In the genomic region with DNA sequence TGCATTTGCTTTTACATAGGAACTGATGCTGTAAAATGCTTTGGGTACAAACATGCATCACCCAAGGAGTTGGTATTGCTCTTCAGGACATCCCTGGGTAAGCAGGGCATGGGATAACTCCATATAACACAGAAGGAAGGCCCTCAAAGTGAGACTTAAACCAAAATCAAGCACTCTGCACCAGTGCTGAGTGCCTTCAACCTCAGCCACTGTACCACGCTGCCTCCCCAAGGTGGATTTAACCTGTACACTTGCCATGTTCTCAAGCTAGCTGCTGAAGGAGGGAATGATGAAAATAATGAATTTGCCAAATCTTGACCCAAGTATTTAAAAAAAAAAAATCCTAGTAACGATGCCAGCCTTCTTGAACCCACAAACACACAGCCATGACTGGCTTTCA, we compare ENCODE assay signal across 7 mouse cellular contexts. TPM values are rescaled to one million over a fixed set of nuclear protein-coding genes. Genes with fewer than 3 reads are reported as not detected.
DNase-seq lines count a peak whose midpoint lies in the region; ATAC-seq lines count a peak whose summit lies in the region.

No protein-coding gene starts in this region.

- peak overlapping the region; percentile 62 for H3K4me2 ChIP-seq in embryonic facial prominence, embryonic 12.5 days (replicated peaks)
- peak overlapping the region; percentile 59 for H3K4me2 ChIP-seq in limb, embryonic 11.5 days (ENCODE audit: low read depth, severe bottlenecking)

- WGBS in embryonic facial prominence, embryonic 12.5 days: 50% methylated on average over 2 of the region's 2 CpGs
- 47% methylated on average over 2 of the region's 2 CpGs for WGBS in limb, embryonic 11.5 days

- H3K9me3 ChIP-seq in embryonic facial prominence, embryonic 12.5 days: no peaks in the 10 kb centered on the region
- no peaks in the 10 kb centered on the region for H3K9me3 ChIP-seq in limb, embryonic 11.5 days (ENCODE audit: control insufficient read depth, low read length)

- 0 out of 2 replicates have a peak overlapping the region, but pooled peaks have one; percentile 88 for H3K9ac ChIP-seq in embryonic facial prominence, embryonic 12.5 days
- no peak overlapping the region for H3K9ac ChIP-seq in limb, embryonic 11.5 days (ENCODE audit: low read length)

- H3K4me1 ChIP-seq in embryonic facial prominence, embryonic 12.5 days: peaks cover 16% of the 10 kb centered on the region
- 0 out of 2 replicates have a peak, but pooled peaks cover 6% of the 10 kb centered on the region for H3K4me1 ChIP-seq in limb, embryonic 11.5 days (ENCODE audit: control insufficient read depth, insufficient read depth, low read length)

- no peaks in the 10 kb centered on the region for H3K27me3 ChIP-seq in embryonic facial prominence, embryonic 12.5 days
- H3K27me3 ChIP-seq in limb, embryonic 11.5 days (ENCODE audit: control insufficient read depth, insufficient read depth, low read length): no peaks in the 10 kb centered on the region

- H3K36me3 ChIP-seq in embryonic facial prominence, embryonic 12.5 days: no peaks in the 10 kb centered on the region
- no peaks in the 10 kb centered on the region; the same call in 1 of the 2 replicates for H3K36me3 ChIP-seq in limb, embryonic 11.5 days (ENCODE audit: control insufficient read depth, insufficient read depth, low read length)

- ATAC-seq in embryonic facial prominence, embryonic 12.5 days (ENCODE audit: insufficient number of reproducible peaks, insufficient read depth, low FRiP score, low TSS enrichment): no peak
- no peak for ATAC-seq in limb, embryonic 11.5 days (ENCODE audit: insufficient number of reproducible peaks, low FRiP score, low TSS enrichment, low read depth)

- peak; percentile 15 to 18 for DNase-seq in right cerebral cortex, adult 2 months (ENCODE audit: low spot score in 2 of 2)
- no peak for DNase-seq in right cerebral cortex, postnatal 10 days (ENCODE audit: low spot score in 2 of 2)
- DNase-seq in limb, embryonic 11.5 days (ENCODE audit: low spot score): peak; percentile 28
- DNase-seq in retina, postnatal 1 day: peak; percentile 25
- no peak for DNase-seq in adrenal gland, adult 18-20 months (ENCODE audit: low spot score in 2 of 2)
- no peak for DNase-seq in thymus, postnatal 10 days (ENCODE audit: low spot score in 2 of 2)

- H3K27ac ChIP-seq in embryonic facial prominence, embryonic 12.5 days: no peak overlapping the region
- no peak overlapping the region for H3K27ac ChIP-seq in limb, embryonic 11.5 days (replicated peaks; ENCODE audit: low read depth, low read length)

- peak overlapping the region; percentile 70 for H3K4me3 ChIP-seq in embryonic facial prominence, embryonic 12.5 days
- peak overlapping the region; percentile 64 for H3K4me3 ChIP-seq in limb, embryonic 11.5 days (ENCODE audit: low read depth, low read length)

RNA-seq across cellular contexts. Expression of gene Dpy19l1, which starts 1.3 kb away (rescaled TPM):
- polyA plus RNA-seq in embryonic facial prominence, embryonic 12.5 days (2016; fragmentation: Nextera tagmentation; extraction: Ambion mirVana): 16.8 and 21.5 TPM in 2 replicates
- 18.7 and 23.0 TPM in 2 replicates for polyA plus RNA-seq in limb, embryonic 11.5 days (2014; fragmentation: Nextera tagmentation; extraction: Ambion mirVana)
- total RNA-seq in adrenal gland, adult 18-20 months (2021): 10 to 100 TPM; 23.0 to 60.2 TPM

Comparison
In these comparisons a context has a peak if more than half of its experiments do, and no peak if none do; other contexts are left out.
1. DNase-seq: peak in right cerebral cortex, adult 2 months (2 of 2), limb, embryonic 11.5 days (single experiment) and retina, postnatal 1 day (single experiment); none in right cerebral cortex, postnatal 10 days (0 of 2), adrenal gland, adult 18-20 months (0 of 2) and thymus, postnatal 10 days (0 of 2).